Mouse (Mus musculus): ENCODE measurements around the gene Magi2. TPM values are rescaled to one million over a fixed set of nuclear protein-coding genes. Genes with fewer than 3 reads are reported as not detected.
"Not testable (repeated sequence)": the region's sequence is repeated elsewhere in the genome, so short reads cannot be mapped to it uniquely, and the experiment has no call there.

The Magi2 gene
- total RNA-seq (2021): 7.3 and 7.6 TPM in 2 replicates
- long read RNA-seq, experiment 1, partial matches to known transcripts: 5 of 8 reads
- long read RNA-seq, experiment 1, other reads (novel, unspliced or antisense): 1 of 8 reads
- long read RNA-seq, experiment 2, partial matches to known transcripts: 3 of 3 reads
- long read RNA-seq, experiment 2, other reads (novel, unspliced or antisense): 0 of 3 reads

DNA sequence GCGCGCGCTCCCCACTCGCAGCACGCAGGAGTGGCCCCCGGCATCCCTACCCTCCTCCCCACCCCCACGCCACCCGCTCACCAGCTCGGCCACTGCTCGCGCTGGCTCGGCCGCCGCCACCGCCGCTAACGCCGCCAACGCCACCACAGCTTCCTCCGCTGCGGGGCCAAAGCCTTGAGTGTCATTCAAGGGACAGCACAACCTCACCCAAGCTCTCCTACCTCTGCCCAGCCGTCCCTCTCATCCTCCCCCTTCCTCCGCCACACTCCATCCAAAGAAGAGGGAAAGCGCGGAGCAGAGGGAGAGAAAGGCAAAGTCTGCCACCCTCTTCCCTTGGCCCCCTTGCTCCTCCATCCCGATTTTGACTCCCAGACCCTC lies at the start of gene Magi2:
Magi2 (plus strand) TSS at position 171 of the 378 bp plus-strand sequence.
- DNase-seq: no peak

DNA sequence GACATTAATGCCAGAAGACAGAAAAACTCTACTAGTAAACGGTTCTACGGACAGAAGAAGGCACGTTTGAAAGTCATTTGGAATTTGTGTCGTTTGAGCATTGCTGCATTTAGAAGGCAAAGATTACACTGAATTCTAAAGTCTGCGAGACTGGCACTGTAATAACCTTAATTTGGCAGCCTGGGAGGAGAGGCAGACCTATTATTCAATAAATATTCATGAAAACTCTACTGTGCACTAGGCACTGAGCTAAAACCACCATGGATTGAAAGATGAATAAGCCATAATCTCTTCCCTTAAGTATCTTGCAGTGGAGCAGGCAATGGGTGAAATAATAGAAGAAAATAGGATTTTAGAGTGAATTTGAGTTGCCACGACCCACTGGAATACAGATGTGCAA lies 48.2 kb upstream of the Magi2 start:
- no peak for DNase-seq

DNA sequence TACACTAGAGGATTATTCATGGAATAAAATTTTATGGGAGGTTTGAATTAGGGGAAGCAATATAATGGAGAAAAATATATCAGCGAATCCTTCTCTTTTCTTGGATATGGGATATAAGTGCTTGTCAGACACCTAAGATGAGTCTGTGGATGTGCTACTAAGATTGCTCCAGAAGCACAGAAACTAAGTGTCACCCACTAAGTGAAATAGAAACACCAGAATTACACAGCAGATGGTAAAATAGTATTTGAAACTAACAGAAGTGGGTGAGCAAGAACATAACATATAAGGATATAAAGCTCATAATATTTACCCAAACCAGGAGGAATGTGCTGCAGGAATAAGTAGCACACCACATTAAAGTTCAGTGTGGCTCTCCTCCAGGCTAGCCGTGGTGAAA lies 40.7 kb upstream of the Magi2 start:
- no peak for DNase-seq

DNA sequence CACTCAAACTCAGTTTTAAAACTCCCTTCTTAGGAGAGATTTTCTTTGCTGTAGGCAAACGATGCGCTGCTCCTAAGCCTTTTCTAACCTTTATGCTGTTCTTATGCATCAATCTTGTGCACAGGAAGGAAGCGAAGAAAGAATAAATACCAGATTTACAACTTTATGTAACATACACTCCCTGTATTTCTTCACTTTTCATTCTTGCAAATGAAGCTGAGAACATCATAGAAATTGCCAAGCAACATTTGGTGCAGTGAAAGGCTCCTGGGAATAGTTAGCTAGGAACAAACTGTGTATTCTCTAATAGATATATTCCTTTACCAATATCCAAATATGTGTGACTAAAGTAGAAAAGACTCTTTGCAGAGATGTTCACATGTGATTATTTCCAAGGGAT lies 15.2 kb upstream of the Magi2 start:
- no peak for DNase-seq

DNA sequence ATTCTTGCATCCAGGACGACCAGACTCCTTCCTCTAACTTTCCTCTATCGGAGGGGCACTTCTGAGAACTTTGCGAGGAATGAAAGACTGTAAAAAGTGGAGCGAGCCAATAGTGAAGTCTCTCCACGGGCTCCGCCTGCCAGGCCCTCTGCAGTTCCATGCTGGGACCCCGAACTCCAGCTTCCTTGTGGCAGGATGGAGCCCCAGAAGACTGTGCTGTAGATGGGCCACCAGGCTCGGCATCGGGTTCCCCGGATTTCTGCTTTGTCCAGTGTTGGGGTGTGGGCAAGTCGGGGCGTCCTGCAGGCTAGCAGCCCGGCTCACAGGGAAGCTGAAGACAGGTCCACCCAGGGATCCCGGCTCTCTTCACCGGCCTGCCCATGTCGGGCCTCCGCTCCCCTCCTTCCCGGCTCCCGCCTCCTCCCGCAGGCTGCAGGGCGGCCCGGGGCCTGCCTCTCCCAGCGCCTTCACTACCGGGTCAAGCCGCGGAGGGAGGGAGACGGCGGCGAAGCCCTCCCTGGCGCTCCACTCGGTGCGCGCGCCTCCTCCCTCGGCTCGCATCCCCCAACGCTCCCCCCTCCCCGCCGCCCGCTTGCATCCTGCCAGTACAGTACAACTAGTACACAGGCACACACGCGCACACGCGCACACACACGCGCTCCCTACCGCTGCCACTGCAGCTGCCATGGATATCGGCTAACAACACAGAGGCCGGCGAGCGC lies 531 bp upstream of the Magi2 start:
- DNase-seq: peak; percentile 90

DNA sequence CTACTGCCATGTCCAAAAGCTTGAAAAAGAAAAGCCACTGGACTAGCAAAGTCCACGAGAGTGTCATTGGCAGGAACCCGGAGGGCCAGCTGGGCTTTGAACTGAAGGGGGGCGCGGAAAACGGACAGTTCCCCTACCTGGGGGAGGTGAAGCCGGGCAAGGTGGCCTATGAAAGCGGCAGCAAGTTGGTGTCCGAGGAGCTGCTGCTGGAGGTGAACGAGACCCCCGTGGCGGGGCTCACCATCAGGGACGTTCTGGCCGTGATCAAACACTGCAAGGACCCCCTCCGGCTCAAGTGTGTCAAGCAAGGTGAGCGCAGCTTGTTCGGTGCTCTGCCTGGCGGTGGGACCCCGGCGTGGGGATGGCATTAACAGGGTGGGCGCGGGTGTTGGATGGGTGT lies 445 bp downstream of the Magi2 start:
- peak; percentile 23 for DNase-seq

DNA sequence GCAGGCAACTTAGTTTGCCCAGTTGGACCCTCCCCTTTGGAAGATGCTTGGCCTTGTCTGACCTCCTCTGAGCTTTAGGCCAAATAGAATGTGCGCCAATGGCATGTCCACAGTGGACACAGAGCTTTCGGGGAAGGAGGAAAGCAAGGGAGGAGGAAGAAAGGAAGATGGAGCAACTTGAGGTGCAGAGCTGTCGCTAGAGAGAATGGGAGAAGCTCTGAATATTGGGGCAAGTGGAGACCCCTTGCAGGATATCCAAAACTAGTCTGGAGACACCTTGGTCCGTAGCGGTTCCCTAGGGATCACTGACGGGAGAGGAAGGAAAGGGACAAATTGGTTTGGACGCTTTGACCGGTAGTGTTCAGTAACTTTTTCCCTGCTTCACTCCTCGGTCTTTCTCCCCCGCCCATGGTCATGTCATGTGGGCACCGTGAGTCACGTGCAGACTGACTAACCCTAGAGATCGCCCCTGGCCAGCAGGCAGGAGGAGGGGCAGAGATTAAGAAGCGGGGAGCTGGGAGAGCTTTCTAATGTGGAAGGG lies 1.0 kb downstream of the Magi2 start:
- DNase-seq: peak; percentile 81

DNA sequence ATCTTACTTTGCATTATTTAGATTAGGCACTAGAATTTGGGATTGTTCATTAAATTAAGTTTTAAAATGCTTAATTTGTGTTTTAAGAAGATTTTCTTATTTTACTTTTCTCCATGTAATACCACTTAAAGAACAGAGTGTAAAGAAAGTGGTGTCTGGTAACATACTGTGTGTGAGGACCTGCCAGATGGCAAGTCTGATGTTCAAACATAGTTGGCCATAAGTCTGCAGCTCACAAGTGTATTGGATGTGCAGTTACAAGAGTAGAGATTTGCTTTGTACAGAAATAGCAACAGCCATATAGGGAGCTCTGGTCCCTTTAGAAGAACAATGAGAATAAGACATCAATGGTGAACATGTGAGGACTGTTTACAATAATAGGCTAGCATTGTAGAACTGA lies 15.0 kb downstream of the Magi2 start:
- no peak for DNase-seq

DNA sequence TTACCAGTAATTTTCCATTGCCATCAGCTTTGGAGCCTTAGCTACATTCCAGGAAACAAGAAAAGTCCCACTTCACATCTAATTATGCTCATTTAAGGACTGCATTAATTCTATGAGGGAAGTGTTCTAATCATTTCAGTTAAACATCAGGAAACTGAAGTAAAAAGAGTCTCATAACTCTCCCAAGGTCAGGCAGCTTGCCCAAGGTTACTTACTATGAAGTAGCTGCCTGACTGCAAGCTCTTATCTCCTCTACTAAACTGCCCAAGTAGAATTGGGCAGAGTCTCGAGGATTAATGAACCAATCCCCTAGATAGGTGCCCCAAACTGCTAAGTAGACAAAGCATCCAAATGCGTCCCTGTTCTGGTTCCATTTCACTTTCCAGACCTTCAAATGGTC lies 19.6 kb downstream of the Magi2 start:
- DNase-seq: peak; percentile 39

DNA sequence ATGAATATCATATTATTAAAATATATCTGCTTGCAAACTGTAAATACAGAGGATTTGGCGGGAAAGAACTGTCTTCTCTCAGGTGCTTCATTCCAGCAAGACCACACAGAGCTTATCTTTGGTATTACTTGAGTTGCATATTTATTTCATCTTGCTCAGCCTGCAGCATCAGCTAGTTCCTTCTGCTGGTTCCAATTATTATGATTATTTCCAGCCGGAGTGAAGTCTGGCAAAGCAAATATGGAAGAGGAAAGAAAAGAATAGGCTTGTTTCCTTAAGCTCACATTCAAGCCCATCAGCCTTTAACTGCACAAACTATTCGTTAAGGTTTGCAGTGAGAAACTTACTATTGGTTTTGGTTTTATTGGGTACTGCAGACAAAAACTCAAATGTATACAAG lies 20.4 kb downstream of the Magi2 start:
- DNase-seq: no peak

DNA sequence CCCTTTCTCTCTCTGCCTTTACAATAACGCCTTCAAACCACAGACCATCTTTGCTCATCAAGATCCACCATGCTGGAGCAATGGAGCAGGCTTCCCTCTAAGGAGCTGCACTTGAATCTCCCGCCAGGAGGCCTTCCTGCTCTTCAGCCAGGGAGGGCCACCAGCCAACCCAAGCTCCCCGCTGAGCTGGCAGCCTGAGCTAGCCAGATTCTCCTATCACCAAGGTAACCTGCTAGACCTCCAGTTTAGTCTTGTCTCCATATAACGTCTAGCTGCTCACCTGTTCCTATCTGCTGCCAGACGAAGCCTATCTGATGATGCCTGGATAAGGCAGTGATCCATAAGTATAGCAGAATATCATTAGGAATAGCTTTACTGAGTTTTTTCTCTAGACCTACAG lies 36.0 kb downstream of the Magi2 start:
- DNase-seq: no peak

DNA sequence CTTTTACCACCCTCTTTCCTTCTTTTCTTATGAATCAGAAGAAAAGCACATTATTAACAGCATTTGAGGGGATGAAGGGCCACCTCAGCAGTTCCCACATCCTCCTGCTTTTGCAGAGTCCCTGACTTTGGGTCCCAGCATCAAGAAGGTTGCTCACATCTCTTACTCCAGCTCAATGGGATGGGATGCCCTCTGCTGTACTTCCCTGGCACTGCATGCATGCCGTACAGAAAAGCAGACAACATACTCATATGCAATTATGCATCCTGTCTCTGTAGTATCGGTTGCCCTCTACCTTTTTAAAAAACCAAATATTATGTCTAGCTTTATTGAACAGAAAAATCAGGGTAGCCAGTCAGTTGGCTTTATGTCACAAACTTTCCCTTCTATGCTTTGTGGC lies 37.8 kb downstream of the Magi2 start:
- DNase-seq: no peak

DNA sequence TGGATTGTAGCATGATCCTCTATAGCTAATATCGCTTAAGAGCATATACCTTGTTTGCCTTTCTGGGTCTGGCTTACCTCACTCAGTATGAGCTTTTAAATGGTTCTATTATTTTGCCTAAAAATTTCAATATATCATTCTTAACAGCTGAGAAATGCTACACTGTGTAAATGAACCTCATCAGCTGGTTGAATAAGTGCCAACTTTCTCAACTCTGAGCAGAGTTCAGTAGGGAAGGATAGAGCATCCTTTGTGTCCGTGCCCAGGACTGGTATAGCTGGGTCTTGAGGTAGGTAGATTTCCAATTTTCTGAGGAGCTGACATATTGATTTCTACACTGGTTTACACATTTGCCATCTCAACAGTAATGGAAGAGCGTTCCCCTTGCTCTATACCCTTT lies 65.7 kb downstream of the Magi2 start:
- no peak for DNase-seq

DNA sequence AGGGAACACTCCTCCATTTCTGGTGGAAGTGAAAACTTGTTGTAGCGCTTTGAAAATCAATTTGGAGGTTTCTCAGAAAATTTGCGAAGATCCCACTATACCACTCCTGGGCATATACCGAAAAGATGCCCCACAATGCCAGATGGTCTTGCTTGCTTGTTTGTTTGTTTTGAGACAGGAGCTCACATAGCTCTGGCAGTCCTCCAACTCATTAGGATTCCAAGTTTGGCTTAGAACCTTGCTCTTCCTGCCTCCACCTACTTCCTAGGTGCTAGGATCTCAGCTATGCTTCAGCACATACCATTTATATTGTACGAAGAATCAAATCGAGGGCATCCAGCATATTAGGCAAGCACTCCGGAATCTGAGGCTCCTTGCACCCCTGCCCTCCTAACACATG lies 79.8 kb downstream of the Magi2 start:
- DNase-seq: no peak

DNA sequence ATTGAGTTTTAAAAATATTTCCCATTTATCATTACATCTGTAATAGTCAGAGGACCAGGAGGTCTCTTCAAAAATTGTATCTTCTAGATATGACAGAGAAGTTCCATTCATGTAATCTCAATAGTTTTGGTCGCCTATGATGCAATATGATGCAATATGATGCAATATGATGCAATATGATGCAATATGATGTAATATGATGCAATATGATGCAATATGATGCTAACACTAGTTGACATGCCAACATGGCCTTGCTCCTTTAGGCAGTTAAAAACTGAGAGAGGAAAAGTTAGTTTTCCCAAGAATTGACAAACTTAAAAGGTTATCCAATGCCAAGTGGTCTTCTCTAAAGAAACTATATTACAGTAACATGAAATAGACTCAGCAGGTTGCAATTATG lies 83.0 kb downstream of the Magi2 start:
- DNase-seq: no peak

DNA sequence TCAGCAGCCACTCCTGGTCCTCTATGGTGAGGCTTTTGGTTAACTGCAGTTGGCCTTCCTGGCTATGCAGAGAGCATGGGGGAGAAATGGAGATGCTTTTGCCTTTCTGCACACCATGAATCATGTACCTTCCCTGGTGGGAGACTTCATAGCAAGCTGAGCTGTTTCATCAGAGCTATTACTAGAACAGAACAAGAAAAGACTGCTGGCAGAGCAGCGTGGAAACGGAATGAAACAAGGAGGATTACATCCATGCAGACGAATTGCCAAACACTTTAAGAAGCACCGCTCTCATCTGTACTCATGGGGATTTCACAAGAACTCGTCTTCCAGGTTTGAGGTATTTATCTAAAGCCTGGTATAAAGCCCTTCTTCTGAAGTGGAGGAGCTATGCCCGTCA lies 95.7 kb downstream of the Magi2 start:
- DNase-seq: no peak

DNA sequence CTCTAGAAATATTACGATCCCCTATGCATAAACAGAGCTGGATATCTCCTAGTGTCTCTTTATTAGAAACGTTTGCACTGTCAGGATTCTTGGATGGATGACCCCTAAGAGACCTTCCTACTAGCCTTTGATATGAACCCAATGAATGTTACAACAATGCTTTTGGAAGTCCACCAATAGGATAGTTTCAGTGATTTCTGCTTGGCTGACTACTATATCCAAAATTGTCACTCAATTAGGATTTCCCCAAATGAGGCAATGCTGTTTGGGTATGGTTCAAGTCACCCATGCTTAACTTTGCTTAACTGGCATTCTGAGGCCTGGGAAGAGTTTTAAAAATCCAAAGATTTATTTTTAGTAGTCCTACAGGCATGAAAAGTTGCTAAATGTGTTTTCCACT lies 110.7 kb downstream of the Magi2 start:
- DNase-seq: no peak

DNA sequence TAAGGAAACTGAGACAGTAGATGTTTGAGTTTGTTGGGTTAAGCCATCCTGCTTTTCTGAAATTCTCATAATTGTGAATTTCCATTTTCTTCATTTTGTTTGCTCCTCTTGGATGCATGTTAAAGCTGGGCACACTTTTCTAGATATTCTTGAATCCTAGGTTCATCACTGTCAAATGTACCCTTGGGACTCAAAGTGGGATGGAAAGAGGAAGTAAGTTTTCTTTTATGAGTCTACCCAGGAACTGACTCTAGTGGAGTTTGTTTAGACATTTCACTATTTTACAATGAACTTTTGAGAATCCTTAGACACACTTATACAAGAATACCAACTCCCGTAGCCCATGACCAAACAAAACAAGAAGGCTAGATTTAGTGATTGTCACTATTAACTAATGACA lies 141.3 kb downstream of the Magi2 start:
- no peak for DNase-seq

DNA sequence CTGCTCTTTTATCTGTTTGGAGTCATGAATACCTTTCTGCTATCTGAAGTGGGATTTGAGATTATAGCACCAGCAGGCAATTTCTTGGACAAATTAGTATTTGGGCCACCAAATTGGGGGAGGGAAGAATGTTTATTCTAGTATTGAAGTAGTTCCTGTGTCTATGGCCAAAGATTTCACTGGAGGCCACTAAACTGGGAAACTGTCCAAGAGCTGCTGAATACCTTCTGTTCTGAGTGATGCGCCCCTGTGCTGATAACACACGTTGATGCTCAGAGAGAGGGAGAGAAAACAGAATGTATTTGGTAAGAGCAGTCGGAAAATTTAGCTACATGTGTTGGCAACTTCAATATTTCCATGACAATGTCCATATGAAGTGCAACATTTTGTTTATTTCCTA lies 169.0 kb downstream of the Magi2 start:
- no peak for DNase-seq

DNA sequence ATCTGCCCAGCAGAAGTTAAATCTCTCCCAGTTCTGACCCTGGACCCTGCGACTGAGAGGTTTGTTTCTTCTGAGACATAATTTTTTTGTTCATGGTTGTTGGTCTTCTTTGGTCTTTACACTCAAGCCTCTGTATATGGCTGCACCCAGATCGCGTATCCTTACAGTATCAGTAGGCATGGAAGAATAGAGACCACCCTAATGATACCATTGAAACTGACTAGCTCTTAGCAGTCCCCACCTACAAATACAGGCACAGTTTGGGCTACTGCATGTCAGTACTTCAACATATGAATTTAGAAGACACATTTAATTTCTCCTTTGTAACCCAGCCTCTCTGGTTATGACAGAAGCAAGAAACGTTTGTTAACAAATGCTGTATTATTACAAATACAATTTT lies 173.5 kb downstream of the Magi2 start:
- DNase-seq: no peak

DNA sequence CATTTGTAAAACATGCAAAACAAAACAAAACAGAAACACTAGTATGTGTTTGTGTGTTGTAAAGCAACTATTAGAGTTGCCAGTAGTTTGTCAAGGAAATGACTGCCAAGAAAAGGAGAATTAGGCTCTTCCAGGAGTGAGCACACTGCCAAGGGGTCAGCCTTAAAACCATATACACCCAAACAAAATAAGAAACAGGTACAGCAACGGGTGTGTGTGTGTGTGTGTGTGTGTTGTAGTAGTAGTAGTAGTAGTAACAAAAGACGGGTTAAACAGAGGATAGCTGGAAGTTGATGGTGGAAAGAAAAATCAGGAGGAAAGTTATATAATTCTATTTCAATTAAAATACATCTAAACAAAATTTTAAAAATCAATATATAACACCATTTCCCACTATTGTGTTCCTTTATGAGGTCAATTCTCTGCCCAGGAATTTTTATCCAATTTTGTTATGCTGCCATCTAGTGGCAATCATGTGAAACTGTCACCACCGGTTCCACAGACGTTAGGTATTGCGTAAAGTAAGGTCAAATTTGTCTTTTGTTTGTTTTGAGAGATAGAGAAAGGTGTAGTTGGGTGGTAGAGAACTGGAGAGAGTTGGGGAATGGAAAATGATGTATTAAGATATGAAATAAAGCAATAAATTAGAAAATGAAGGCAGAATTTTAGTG lies 174.0 kb downstream of the Magi2 start:
- DNase-seq: no peak

DNA sequence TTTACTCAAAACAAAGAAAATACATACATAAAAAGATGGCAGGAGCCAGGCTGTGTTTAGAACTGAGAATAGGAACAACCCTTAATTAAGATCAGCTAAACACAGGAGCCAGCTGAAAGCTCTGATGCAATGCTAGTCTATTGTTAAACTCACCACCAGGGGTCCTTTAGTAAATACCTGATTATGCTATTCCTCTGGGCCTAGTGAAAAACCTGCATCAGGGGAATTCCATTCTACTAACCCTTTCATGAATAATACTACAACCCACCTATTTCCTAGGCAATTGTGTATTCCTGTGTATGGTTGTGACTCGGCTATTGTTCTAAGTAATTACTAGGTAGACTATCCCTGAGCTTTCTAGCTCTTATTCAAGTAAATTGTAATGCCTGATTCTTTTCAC lies 177.4 kb downstream of the Magi2 start:
- not testable (repeated sequence) for DNase-seq

DNA sequence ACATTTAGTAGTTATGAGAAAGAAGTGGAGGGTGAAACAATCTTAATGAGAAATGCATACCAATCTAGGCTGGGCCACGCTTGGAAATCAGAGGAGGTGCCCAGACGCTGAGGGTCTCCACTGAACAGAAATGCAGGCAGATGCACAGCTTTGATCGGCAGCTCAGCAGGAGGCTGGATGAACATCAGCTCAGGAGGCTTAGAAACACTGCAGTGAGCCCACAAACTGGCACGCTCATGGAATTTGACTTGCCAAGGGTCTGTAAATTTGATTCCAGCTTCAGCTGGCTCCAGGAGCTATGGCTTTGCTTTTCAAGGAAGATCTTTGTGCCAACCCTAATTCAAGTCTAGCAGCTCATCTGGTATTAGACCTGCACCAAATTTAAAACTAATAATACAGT lies 187.7 kb downstream of the Magi2 start:
- no peak for DNase-seq

DNA sequence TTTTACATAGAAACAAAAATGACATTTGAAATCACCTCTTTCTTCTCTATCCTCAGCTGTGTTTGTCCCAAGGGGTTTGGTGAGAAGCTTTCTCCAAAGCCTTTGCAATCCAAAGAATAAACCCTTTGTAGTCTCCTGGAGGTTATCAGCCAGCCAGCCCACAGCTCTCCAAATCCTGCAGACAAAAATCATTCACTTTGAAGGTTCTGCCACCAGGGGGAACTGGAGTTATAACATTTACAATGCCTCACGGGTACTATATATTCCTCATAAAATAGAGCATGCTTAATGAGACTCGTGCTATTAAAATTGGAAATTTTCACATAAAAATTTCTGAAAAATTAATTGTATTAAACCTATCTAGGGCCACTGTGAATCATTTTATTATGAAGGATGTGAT lies 202.5 kb downstream of the Magi2 start:
- DNase-seq: peak; percentile 37

Data from adrenal gland, postnatal 14 days (tissue).